Mouse (Mus musculus) cerebellum, adult 2 months (tissue): Measurements from ENCODE around the gene D930020B18Rik. TPM values are rescaled to one million over a fixed set of nuclear protein-coding genes. Genes with fewer than 3 reads are reported as not detected.

ENCODE experiments used
- DNase-seq, 2 experiments: peaks; one replicate each; pipeline ENCODE4 v3.0.0; 2021
- H3K27ac ChIP-seq: fragments of 200-500 bp; 2 replicates; pipeline ENCODE4 v1.5.1; 2012; ENCODE audit warnings: low read length, control low read depth, inconsistent platforms; ENCODE audit not compliant: insufficient read depth
- H3K27me3 ChIP-seq: fragments of 200-500 bp; 2 replicates; pipeline ENCODE4 v1.6.1; 2012; ENCODE audit warnings: inconsistent platforms, mild to moderate bottlenecking, low read length, moderate library complexity; ENCODE audit not compliant: control insufficient read depth, insufficient read depth
- H3K4me1 ChIP-seq: fragments of 200-500 bp; 2 replicates; pipeline ENCODE4 v1.6.1; 2011; ENCODE audit warnings: low read length; ENCODE audit not compliant: control insufficient read depth, insufficient read depth
- H3K4me3 ChIP-seq: fragments of 200-500 bp; replicated peaks from 2 replicates; pipeline ENCODE3; 2011; ENCODE audit warnings: mild to moderate bottlenecking, low read depth, low read length, control low read depth; ENCODE audit not compliant: insufficient read depth
- CTCF ChIP-seq: fragments of 200-500 bp; IDR thresholded peaks from 2 replicates; pipeline ENCODE4 v1.5.1; 2011; ENCODE audit warnings: low read depth, mild to moderate bottlenecking, control low read depth, low read length, moderate library complexity, borderline replicate concordance; ENCODE audit not compliant: insufficient read depth
- POLR2A ChIP-seq: fragments of 200-500 bp; IDR thresholded peaks from 2 replicates; pipeline ENCODE4 v1.6.1; 2011; ENCODE audit warnings: low read length, control low read depth, borderline replicate concordance; ENCODE audit not compliant: insufficient read depth
- WGBS: fragments of 180-500 bp; shearing (Covaris S2); methylation state at CpG from one replicate; pipeline ENCODE4 v1.1.7; 2018; 5-methylcytosine and 5-hydroxymethylcytosine counted together
- polyA plus RNA-seq: library from polyadenylated mRNA; depleted of rRNA; stranded (reverse); fragments of >200 nt; gene quantifications from 2 replicates; pipeline ENCODE4 v1.2.3, GENCODE M21; 2012

The D930020B18Rik gene
- polyA plus RNA-seq, 1 experiment = 0.87 TPM

DNA sequence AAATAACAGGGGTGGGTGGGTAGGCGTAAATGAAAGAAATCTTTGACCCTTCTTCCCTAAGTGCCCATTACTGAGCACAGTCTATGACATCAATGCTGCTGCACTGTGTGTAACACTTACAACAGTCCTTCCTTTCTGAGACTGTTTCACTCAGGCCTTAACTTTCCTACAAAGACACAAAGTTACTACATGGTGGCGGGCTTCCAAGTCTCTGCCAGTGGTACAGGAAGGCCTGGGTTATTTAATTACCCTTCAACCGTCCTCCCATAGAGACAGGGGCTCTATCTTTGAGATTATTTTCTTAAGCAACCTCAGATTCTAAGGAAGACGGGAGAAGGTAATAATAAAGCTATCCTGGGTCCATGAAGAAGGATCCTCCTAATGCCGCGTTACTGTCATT lies 28.9 kb upstream of the D930020B18Rik start:
- TF ChIP-seq POLR2A (no peak), CTCF (no peak)
- Histone ChIP-seq H3K4me1 (no peaks in the 10 kb centered on the region), H3K27me3 (no peaks in the 10 kb centered on the region), H3K27ac (no peak overlapping the region), H3K4me3 (no peak overlapping the region)
- 88% methylated on average over 6 of the region's 6 CpGs for WGBS
- DNase-seq = no peak

GRCm38 (mm10) chr10:121613570-121613969 lies 27.8 kb upstream of the D930020B18Rik start:
- 90% methylated on average over 13 of the region's 13 CpGs for WGBS
- no peak for DNase-seq
- H3K27ac ChIP-seq = no peak overlapping the region

DNA sequence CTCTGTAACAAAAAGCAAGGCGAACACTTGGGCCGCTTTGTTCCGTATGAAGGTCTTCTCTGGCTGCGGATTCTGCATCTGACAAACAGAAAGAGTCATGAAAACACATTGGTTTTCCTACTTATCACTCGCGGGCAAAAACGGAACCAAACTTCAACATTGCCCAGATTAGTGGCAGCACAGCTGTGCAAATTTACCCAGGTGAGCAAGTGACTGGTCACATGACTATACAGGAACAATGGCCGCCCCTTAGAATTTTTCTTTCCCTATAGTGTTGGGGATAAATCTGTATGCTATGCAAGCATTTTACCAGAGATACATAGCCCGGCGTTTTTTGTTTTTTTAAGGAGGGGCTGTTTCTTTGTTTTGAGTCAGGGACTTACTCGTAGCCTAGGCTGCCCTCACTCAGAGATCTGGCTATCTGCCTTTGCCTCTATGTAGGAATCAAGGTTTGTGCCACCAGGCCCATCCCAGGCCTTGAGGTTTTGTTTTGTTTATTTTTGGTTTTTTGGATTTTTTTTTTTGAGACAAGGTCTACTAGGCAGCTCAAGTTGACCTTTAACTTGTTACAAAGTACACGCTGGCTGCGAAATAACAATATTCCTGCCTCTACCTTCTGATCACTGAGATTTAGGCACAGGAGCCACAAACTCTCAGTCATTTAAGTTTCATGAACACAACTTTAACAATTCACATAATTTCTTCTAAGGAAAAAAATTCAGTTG lies 26.1 kb upstream of the D930020B18Rik start:
- WGBS = 96% methylated on average over 13 of the region's 13 CpGs
- DNase-seq = no peak
- H3K4me1 ChIP-seq = no peaks in the 10 kb centered on the region
- H3K27me3 ChIP-seq = no peaks in the 10 kb centered on the region
- H3K4me3 ChIP-seq = no peak overlapping the region
- TF ChIP-seq POLR2A = no peak
- no peak for TF ChIP-seq CTCF
- H3K27ac ChIP-seq = no peak overlapping the region

More at GRCm38 (mm10) chr10:121613570-121613969, 27.8 kb upstream of the D930020B18Rik start:
- no peak for TF ChIP-seq CTCF
- TF ChIP-seq POLR2A = no peak
- Histone ChIP-seq H3K4me1 (no peaks in the 10 kb centered on the region), H3K27me3 (no peaks in the 10 kb centered on the region), H3K4me3 (no peak overlapping the region)

DNA sequence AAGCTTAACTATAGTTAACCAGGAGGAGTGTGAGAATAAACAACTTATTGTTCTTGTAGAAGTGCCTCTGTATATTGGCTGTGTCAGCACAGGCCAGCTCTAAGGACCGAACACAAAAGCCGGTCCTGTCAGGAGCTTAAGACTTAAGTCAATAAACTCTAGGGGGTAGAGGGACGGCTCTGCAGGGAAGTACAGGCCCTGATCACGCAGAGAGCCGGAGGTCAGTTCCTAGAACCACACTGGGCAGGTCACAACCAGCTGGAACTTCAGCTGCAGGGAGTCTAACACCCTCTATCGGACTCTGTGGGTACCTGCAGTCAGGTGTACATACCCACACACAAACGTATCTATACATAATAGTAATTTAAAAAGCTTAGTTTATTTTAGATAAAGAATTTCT lies 25.5 kb upstream of the D930020B18Rik start:
- no peak for DNase-seq
- H3K4me1 ChIP-seq = no peaks in the 10 kb centered on the region
- H3K27me3 ChIP-seq = no peaks in the 10 kb centered on the region
- WGBS = 59% methylated on average over 7 of the region's 7 CpGs
- no peak overlapping the region for H3K4me3 ChIP-seq
- no peak for TF ChIP-seq CTCF
- TF ChIP-seq POLR2A = no peak
- H3K27ac ChIP-seq = no peak overlapping the region

DNA sequence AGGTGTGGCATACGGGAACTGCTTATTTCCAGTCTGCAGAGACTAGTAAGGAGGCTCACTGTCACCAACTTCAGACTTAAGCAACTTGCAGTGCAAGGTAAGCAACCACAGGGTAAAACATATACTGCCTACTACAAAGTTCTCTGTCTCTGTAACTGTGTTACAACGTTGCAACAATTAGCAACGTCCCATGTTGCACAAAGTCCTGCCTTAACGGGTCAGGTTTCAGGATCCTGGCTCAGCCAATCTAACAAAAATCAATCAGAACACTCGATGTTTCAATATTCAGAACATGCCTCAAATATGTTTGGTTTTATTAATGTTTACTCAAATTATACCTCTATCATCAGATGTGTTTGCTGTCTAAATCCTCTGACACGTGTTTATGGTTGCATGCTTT lies 19.0 kb upstream of the D930020B18Rik start:
- no peaks in the 10 kb centered on the region; the same call in 1 of the 2 replicates for H3K4me1 ChIP-seq
- no peaks in the 10 kb centered on the region for H3K27me3 ChIP-seq
- no peak overlapping the region for H3K27ac ChIP-seq
- H3K4me3 ChIP-seq = no peak overlapping the region
- 87% methylated on average over 6 of the region's 6 CpGs for WGBS
- TF ChIP-seq POLR2A (no peak), CTCF (no peak)
- no peak for DNase-seq

DNA sequence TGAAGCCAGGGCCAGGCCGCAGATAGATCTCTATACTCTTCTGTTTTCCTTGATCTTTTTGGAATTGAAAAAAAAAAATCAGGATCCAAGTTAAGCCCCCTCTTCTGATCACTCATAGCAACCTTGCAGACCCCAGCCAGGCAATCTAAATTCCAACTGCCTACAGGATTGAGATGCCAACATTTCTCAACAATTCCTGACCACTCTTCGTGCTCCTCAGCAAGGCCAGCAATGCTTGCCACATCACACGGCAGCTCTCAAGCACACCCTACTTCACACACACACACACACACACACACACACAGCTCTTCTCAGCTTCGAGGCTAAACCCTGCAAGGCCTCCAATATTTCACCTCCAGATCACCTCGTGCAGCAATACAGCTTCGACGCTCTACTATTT lies 17.7 kb upstream of the D930020B18Rik start:
- no peak for TF ChIP-seq CTCF
- no peak for TF ChIP-seq POLR2A
- no peak for DNase-seq

DNA sequence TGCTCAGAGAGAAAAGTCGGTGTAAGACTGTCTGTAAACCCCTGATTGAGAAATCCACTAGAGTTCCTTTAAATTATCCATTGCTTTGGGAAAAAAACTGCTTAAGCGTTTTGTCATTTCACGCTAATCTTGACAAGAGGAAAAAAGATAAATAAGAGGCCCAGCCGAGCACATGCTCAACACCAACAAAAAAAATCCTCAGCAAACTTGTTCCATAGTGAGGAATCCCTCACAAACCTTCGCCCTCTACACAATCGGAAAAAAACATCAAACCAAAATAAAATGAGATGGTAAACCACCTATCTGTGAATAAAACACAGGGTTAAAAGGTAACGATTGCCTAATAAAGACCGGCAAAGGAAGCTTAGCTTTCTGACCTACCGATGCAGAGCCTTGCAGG lies 16.4 kb upstream of the D930020B18Rik start:
- no peaks in the 10 kb centered on the region for H3K27me3 ChIP-seq
- no peak overlapping the region for H3K4me3 ChIP-seq
- WGBS = 19% methylated on average over 9 of the region's 9 CpGs
- TF ChIP-seq CTCF (no peak), POLR2A (no peak)
- no peaks in the 10 kb centered on the region; the same call in 1 of the 2 replicates for H3K4me1 ChIP-seq
- no peak for DNase-seq
- no peak overlapping the region for H3K27ac ChIP-seq

More for the DNA sequence above, 17.7 kb upstream of the D930020B18Rik start:
- Histone ChIP-seq H3K4me1 (no peaks in the 10 kb centered on the region; the same call in 1 of the 2 replicates), H3K4me3 (no peak overlapping the region), H3K27ac (no peak overlapping the region), H3K27me3 (no peaks in the 10 kb centered on the region)
- WGBS = 80% methylated on average over 7 of the region's 7 CpGs

GRCm38 (mm10) chr10:121625407-121626185 lies 15.8 kb upstream of the D930020B18Rik start:
- H3K4me3 ChIP-seq = peak overlapping the region; percentile 80
- H3K27me3 ChIP-seq = no peaks in the 10 kb centered on the region
- under 1% methylated on average over 41 of the region's 41 CpGs for WGBS
- no peaks in the 10 kb centered on the region; the same call in 1 of the 2 replicates for H3K4me1 ChIP-seq
- TF ChIP-seq POLR2A (no peak), CTCF (no peak)
- no peak for DNase-seq
- H3K27ac ChIP-seq = peak overlapping the region; percentile 10; the same call in 1 of the 2 replicates
